Mouse (Mus musculus) liver, adult 2 months (tissue): ENCODE results near the gene D330020A13Rik.

ENCODE experiments used
- CTCF ChIP-seq: fragments of 200-500 bp; IDR thresholded peaks from 2 replicates; pipeline ENCODE4 v1.5.1; 2011; ENCODE audit warnings: low read depth, low read length, control low read depth
- POLR2A ChIP-seq: fragments of 200-500 bp; IDR thresholded peaks from 2 replicates; pipeline ENCODE4 v1.6.1; 2011; ENCODE audit warnings: low read length, control low read depth; ENCODE audit not compliant: insufficient read depth; ENCODE audit errors: extremely low read depth

GRCm38 (mm10) chr6:120294056-120294784 lies at the start of gene D330020A13Rik, which contains the start of gene B4galnt3:
- no peak for TF ChIP-seq POLR2A
- no peak for TF ChIP-seq CTCF
